Mouse (Mus musculus): ENCODE measurements around the gene Rdh19. TPM values are rescaled to one million over a fixed set of nuclear protein-coding genes. Genes with fewer than 3 reads are reported as not detected.

Gene Rdh19
- polyA plus RNA-seq, 1 experiment from 2014 or later = not detected

DNA sequence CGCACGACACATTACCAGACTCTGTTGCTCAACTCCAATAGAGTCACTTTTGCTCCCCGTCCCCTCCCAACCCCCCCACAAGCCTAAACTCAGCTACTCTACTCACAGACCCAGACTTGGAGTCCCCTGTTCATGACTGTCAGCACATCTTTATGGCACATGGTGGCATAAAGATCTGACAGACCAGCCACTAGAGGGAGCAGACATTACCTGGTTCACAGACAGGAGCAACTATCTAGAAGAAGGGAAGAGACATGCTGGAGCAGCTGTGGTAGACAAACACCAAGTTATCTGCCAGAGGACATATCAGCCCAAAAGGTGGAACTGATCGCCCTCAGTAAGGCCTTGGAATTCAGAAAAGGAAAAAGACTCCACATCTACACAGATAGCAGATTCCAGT lies 22.8 kb downstream of the Rdh19 start:
- 67% methylated on average over 4 of the region's 4 CpGs for WGBS
- no peak for ATAC-seq
- no peaks in the 10 kb centered on the region for H3K27me3 ChIP-seq (replicated peaks; ENCODE audit: control insufficient read depth, insufficient read depth, low read length)

DNA sequence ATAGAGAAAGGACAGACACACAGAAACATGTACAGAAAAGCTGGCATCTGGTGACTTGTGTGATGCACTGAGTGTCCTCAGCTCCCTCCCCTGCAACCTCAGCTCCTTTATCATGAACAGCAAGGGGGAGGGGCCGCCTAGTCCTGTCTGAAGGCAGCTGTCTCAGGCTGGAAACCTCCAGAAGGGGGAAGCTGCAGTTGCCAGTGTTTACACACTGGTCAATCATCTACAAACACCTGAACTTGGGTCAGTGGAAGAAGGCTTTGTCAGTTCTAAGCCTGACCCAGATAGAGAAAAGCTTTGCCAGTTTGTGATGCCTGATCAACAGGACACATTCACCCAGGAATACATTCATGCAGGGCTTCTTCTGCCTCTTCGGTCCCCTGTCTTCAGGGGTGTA lies 28.0 kb downstream of the Rdh19 start:
- Histone ChIP-seq H3K4me3 (replicated peaks; ENCODE audit: low read length) (no peak overlapping the region), H3K27me3 (replicated peaks; ENCODE audit: control insufficient read depth, insufficient read depth, low read length) (no peaks in the 10 kb centered on the region), H3K4me2 (ENCODE audit: low read length) (no peak overlapping the region), H3K9ac (replicated peaks; ENCODE audit: low read depth, low read length) (no peak overlapping the region), H3K4me1 (replicated peaks; ENCODE audit: control insufficient read depth, insufficient read depth, low read length) (no peaks in the 10 kb centered on the region), H3K36me3 (ENCODE audit: control insufficient read depth, insufficient read depth) (no peaks in the 10 kb centered on the region), H3K9me3 (ENCODE audit: control insufficient read depth, low read length) (no peaks in the 10 kb centered on the region), H3K27ac (ENCODE audit: low read length) (no peak overlapping the region)
- no peak for ATAC-seq
- 54% methylated on average over 2 of the region's 2 CpGs for WGBS

More for the DNA sequence above, 22.8 kb downstream of the Rdh19 start:
- H3K9me3 ChIP-seq (ENCODE audit: control insufficient read depth, low read length) = no peaks in the 10 kb centered on the region; the same call in 1 of the 2 replicates
- no peak overlapping the region for H3K9ac ChIP-seq (replicated peaks; ENCODE audit: low read depth, low read length)
- no peaks in the 10 kb centered on the region for H3K4me1 ChIP-seq (replicated peaks; ENCODE audit: control insufficient read depth, insufficient read depth, low read length)
- no peak overlapping the region for H3K27ac ChIP-seq (ENCODE audit: low read length)
- no peaks in the 10 kb centered on the region for H3K36me3 ChIP-seq (ENCODE audit: control insufficient read depth, insufficient read depth)
- H3K4me2 ChIP-seq (ENCODE audit: low read length) = no peak overlapping the region
- H3K4me3 ChIP-seq (replicated peaks; ENCODE audit: low read length) = no peak overlapping the region

DNA sequence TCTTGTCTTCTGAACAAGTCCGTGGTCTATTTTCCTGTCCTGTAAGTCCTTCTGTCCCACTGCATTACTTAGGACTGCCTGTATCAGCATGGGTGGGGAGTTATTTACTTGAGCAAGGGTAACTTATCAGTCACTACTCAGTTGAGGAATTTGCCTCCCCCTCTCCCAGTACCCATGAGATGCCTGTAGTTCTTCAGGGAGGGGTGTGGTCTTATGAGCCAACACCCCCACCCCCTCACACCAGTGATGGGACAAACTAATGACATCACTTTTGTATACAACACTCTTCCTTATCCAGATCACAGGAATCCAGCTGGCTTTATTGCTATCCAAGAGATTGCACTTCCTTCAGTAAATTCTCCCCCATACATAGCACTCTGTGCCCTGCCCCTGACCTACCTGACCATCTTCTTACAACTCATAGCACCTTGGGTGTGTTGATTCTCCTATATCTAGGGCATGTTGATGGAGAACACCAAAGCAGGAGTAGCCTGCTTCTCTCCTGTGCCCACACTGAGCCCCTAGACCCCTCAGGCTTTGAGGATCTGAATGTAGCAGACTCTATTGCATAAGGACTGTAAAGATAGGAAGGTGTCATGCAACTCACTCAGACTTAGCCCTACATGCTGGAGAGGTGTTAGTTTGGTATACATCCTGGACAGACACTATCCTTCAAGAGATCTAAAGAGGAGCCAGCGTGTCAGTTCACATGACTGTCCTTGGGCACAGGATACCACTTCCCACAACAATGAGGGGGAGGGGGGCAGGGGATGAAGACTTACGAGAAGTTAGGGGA lies 28.7 kb downstream of the Rdh19 start:
- Histone ChIP-seq H3K27me3 (replicated peaks; ENCODE audit: control insufficient read depth, insufficient read depth, low read length) (no peaks in the 10 kb centered on the region), H3K4me2 (ENCODE audit: low read length) (no peak overlapping the region), H3K4me1 (replicated peaks; ENCODE audit: control insufficient read depth, insufficient read depth, low read length) (no peaks in the 10 kb centered on the region), H3K9me3 (ENCODE audit: control insufficient read depth, low read length) (no peaks in the 10 kb centered on the region), H3K27ac (ENCODE audit: low read length) (no peak overlapping the region), H3K4me3 (replicated peaks; ENCODE audit: low read length) (no peak overlapping the region), H3K36me3 (ENCODE audit: control insufficient read depth, insufficient read depth) (no peaks in the 10 kb centered on the region), H3K9ac (replicated peaks; ENCODE audit: low read depth, low read length) (no peak overlapping the region)
- ATAC-seq = no peak
- 83% methylated on average over 3 of the region's 3 CpGs for WGBS

DNA sequence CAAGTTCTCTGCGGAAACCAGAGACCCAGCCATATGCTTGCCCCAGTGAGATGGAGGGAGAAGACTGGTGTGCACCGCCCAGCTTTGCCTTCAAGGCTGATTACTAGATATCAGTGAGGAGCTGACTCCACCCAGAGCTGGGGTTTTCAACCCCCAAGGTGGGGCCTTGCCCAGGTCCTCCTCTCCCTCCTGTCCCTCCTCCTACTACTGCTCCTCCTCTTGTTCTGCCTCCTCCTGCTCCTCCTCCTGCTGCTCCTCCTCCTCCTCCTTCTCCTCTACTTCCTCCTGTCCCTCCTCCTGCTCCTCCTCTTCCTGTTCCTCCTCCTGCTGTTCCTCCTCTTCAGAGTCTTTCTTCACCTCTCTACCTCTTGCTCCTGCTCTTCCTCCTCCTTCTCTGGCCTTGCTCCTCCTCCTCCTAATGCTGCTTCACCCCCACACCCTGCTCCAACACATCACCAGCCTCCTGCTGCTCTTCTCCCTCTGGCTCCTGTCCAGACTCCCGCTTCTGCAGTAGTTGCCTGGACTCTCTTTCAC lies 29.5 kb downstream of the Rdh19 start:
- no peaks in the 10 kb centered on the region for H3K36me3 ChIP-seq (ENCODE audit: control insufficient read depth, insufficient read depth)
- no peak overlapping the region for H3K4me3 ChIP-seq (replicated peaks; ENCODE audit: low read length)
- no peak overlapping the region for H3K27ac ChIP-seq (ENCODE audit: low read length)
- H3K4me1 ChIP-seq (replicated peaks; ENCODE audit: control insufficient read depth, insufficient read depth, low read length) = no peaks in the 10 kb centered on the region
- H3K27me3 ChIP-seq (replicated peaks; ENCODE audit: control insufficient read depth, insufficient read depth, low read length) = no peaks in the 10 kb centered on the region
- H3K4me2 ChIP-seq (ENCODE audit: low read length) = no peak overlapping the region
- no peaks in the 10 kb centered on the region for H3K9me3 ChIP-seq (ENCODE audit: control insufficient read depth, low read length)
- no peak for ATAC-seq
- H3K9ac ChIP-seq (replicated peaks; ENCODE audit: low read depth, low read length) = no peak overlapping the region
- 82% methylated on average over 3 of the region's 3 CpGs for WGBS

DNA sequence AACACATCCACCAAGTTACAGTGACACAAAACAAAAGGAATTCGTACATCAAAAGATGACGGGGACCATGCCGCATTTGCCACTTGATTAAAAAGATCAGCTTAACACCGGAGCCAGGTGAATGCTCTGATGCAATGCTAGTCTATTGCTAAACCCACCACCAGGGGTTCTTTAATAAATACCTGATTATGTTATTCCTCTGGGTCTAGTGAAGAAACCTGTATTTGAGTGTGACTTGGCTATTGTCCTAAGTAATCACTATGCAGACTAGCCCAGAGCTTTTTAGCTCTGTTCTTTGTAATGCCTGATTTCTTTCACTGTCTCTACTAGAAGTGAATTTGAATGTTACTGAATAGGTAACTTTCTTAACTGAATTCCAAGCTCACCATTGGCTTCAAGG lies 31.3 kb downstream of the Rdh19 start:
- no peak overlapping the region for H3K4me2 ChIP-seq (ENCODE audit: low read length)
- H3K27ac ChIP-seq (ENCODE audit: low read length) = no peak overlapping the region
- H3K9me3 ChIP-seq (ENCODE audit: control insufficient read depth, low read length) = no peaks in the 10 kb centered on the region
- no peak overlapping the region for H3K9ac ChIP-seq (replicated peaks; ENCODE audit: low read depth, low read length)
- H3K4me1 ChIP-seq (replicated peaks; ENCODE audit: control insufficient read depth, insufficient read depth, low read length) = no peaks in the 10 kb centered on the region
- H3K36me3 ChIP-seq (ENCODE audit: control insufficient read depth, insufficient read depth) = no peaks in the 10 kb centered on the region
- H3K27me3 ChIP-seq (replicated peaks; ENCODE audit: control insufficient read depth, insufficient read depth, low read length) = no peaks in the 10 kb centered on the region
- H3K4me3 ChIP-seq (replicated peaks; ENCODE audit: low read length) = no peak overlapping the region
- 68% methylated on average over 4 of the region's 4 CpGs for whole genome bisulfite sequencing
- no peak for ATAC-seq

DNA sequence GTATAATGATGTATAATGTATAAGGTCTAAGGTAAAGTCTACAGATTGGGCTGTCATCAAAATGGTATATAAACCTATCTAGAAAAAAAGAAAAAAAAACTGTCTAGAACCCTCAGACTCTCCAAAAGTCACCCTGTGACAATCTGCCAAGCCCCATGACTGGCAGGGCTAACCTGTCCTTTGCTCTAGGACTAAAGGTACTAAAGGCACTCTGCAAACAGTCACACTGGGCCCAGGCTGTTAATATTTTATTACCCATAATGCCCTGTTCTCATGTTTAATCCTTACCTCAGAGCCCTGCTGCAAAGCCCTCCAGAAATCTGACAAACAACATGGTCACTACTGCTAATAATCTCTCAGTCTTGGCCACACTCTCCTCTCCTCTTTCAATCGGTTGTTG lies 36.8 kb downstream of the Rdh19 start:
- no peaks in the 10 kb centered on the region for H3K9me3 ChIP-seq (ENCODE audit: control insufficient read depth, low read length)
- no peak for ATAC-seq
- H3K4me2 ChIP-seq (ENCODE audit: low read length) = no peak overlapping the region
- no peak overlapping the region for H3K9ac ChIP-seq (replicated peaks; ENCODE audit: low read depth, low read length)
- no peaks in the 10 kb centered on the region for H3K36me3 ChIP-seq (ENCODE audit: control insufficient read depth, insufficient read depth)
- H3K27me3 ChIP-seq (replicated peaks; ENCODE audit: control insufficient read depth, insufficient read depth, low read length) = no peaks in the 10 kb centered on the region
- WGBS = 76% methylated on average over 1 of the region's 1 CpGs
- no peaks in the 10 kb centered on the region for H3K4me1 ChIP-seq (replicated peaks; ENCODE audit: control insufficient read depth, insufficient read depth, low read length)
- H3K27ac ChIP-seq (ENCODE audit: low read length) = no peak overlapping the region
- H3K4me3 ChIP-seq (replicated peaks; ENCODE audit: low read length) = no peak overlapping the region

DNA sequence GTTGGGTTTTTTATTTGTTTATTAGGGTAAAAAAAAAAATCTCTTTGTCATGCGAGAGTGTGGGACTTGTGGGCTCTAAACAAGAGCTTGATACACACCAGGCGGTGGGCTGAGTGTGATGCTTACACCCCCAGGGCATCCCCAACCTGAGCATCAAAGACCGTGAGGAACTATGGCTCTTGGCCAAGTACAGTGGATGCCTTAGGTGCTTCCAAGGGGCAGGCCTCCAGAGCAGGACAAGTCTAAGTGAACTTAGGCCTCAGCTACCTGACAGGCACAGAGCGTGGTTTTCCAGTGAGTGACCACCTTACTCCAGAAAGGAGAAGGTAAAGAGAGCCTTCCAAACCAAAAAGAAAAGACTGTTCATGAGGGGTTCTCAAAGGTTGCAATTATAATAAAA lies 37.2 kb downstream of the Rdh19 start:
- no peak overlapping the region for H3K4me3 ChIP-seq (replicated peaks; ENCODE audit: low read length)
- 73% methylated on average over 4 of the region's 4 CpGs for WGBS
- no peak overlapping the region for H3K4me2 ChIP-seq (ENCODE audit: low read length)
- no peak overlapping the region for H3K27ac ChIP-seq (ENCODE audit: low read length)
- no peaks in the 10 kb centered on the region for H3K4me1 ChIP-seq (replicated peaks; ENCODE audit: control insufficient read depth, insufficient read depth, low read length)
- no peak for ATAC-seq
- H3K27me3 ChIP-seq (replicated peaks; ENCODE audit: control insufficient read depth, insufficient read depth, low read length) = no peaks in the 10 kb centered on the region
- H3K9ac ChIP-seq (replicated peaks; ENCODE audit: low read depth, low read length) = no peak overlapping the region
- H3K9me3 ChIP-seq (ENCODE audit: control insufficient read depth, low read length) = no peaks in the 10 kb centered on the region
- no peaks in the 10 kb centered on the region for H3K36me3 ChIP-seq (ENCODE audit: control insufficient read depth, insufficient read depth)

DNA sequence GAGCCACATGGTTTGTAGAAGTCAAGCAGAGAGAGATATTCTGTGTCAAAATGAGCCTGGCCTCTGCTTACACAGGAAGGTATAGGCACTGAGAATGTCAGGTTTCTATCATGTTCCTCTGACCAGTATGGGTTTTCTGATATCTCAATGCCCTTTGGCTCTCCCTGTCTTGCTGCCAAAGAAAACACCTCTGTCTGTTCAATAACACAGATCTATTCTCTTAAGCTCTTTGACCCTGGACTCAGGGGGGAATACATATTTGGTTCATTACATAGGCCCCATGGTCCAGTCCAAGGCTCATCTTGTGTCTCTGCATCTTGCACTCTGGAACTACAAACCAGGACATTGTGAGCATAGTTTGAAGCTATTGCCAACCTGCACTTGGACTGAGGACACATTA lies 38.9 kb downstream of the Rdh19 start, which contains the start of gene Rdh7:
TSS of gene Rdh7 (minus strand) at position 213 of the 400 bp plus-strand sequence.
- H3K4me1 ChIP-seq (replicated peaks; ENCODE audit: control insufficient read depth, insufficient read depth, low read length) = no peaks in the 10 kb centered on the region
- ATAC-seq = no peak
- no peak within 1 kb of the TSS for H3K4me3 ChIP-seq (replicated peaks; ENCODE audit: low read length)

DNA sequence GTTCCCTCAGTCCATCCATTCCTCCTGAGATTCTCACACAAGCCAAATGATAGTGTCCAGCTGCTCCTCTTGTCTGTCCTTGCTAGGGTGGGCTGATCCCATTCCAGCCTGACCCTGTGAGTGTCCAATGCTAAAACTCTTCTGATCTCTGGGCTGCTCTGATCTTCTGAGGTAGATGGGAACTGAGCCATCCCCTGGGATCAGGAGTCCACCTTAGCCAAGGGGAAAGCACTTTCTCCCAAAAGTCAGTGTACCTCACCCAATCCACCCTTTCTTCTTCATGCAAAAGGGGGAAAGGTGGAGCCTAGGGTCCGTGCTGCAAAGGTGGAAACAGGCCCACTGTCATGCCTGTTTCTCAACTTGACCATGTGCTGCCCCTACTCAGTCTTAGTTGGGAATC lies 41.8 kb downstream of the Rdh19 start:
- Histone ChIP-seq H3K9ac (replicated peaks; ENCODE audit: low read depth, low read length) (no peak overlapping the region), H3K9me3 (ENCODE audit: control insufficient read depth, low read length) (no peaks in the 10 kb centered on the region), H3K4me2 (ENCODE audit: low read length) (no peak overlapping the region), H3K27ac (ENCODE audit: low read length) (no peak overlapping the region), H3K36me3 (ENCODE audit: control insufficient read depth, insufficient read depth) (no peaks in the 10 kb centered on the region), H3K4me1 (replicated peaks; ENCODE audit: control insufficient read depth, insufficient read depth, low read length) (no peaks in the 10 kb centered on the region), H3K27me3 (replicated peaks; ENCODE audit: control insufficient read depth, insufficient read depth, low read length) (no peaks in the 10 kb centered on the region), H3K4me3 (replicated peaks; ENCODE audit: low read length) (no peak overlapping the region)
- WGBS = 76% methylated on average over 1 of the region's 1 CpGs
- ATAC-seq = no peak

More for the DNA sequence above, 38.9 kb downstream of the Rdh19 start, which contains the start of gene Rdh7:
- Histone ChIP-seq H3K4me2 (ENCODE audit: low read length) (no peak within 1 kb of the TSS), H3K9ac (replicated peaks; ENCODE audit: low read depth, low read length) (no peak within 1 kb of the TSS), H3K27ac (ENCODE audit: low read length) (no peak within 1 kb of the TSS), H3K27me3 (replicated peaks; ENCODE audit: control insufficient read depth, insufficient read depth, low read length) (no peaks in the 10 kb centered on the region), H3K36me3 (ENCODE audit: control insufficient read depth, insufficient read depth) (no peaks in the 10 kb centered on the region), H3K9me3 (ENCODE audit: control insufficient read depth, low read length) (no peaks in the 10 kb centered on the region)
